In the genomic region with DNA sequence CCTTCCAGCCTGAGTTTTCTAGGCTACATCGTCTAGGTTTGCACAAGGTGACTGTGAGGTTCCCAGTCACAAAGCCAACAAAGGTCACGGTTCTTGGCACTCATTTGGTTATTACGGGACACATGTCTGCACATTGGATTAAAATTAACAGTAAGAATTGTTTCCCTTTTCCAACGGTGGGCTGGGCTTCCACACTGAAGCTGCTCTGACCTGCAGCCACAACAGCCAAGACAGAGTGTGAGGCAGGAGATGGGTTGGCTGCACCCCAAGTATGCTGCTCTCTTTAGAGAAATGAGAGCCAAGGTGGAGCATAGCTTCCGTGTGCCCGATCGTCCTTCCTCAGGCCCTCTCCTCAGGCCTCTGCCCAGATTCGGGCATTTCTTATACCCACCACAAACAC, we compare ENCODE assay signal across 21 mouse cellular contexts. TPM values are rescaled to one million over a fixed set of nuclear protein-coding genes. Genes with fewer than 3 reads are reported as not detected.
A peak's percentile ranks its signal among the peaks of the same experiment; 100 is the strongest.
DNase-seq lines count a peak whose midpoint lies in the region; ATAC-seq and TF ChIP-seq lines count a peak whose summit lies in the region.
"Had no signal": no experiment of that assay in that cellular context is flagged by ENCODE, and none has a peak within 500 bp of the region (broad histone marks: within the 10 kb centered on the region; RNA-seq: fewer than 3 reads in every experiment).

No protein-coding gene starts in this region.

- 34% methylated on average over 8 of the region's 8 CpGs for WGBS in heart, adult 2 months
- WGBS in heart, embryonic 10.5 days, result 89% methylated on average over 8 of the region's 8 CpGs
- 38% methylated on average over 8 of the region's 8 CpGs for WGBS in kidney, adult 2 months
- WGBS in kidney, embryonic 14.5 days, result 91% methylated on average over 8 of the region's 8 CpGs
- 71% methylated on average over 8 of the region's 8 CpGs for WGBS in small intestine, adult 2 months
- 93% methylated on average over 8 of the region's 8 CpGs for WGBS in midbrain, embryonic 11.5 days

- no peak overlapping the region for H3K9ac ChIP-seq in heart, adult 2 months (ENCODE audit: low read depth, low read length)
- H3K9ac ChIP-seq in kidney, embryonic 14.5 days (ENCODE audit: low read depth, low read length), result no peak overlapping the region
- no peak overlapping the region for H3K9ac ChIP-seq in midbrain, embryonic 11.5 days (ENCODE audit: low read length)
- H3K9ac ChIP-seq: embryonic facial prominence, embryonic 15.5 days; forebrain, embryonic 15.5 days; liver, embryonic 13.5 days; midbrain, embryonic 12.5 days had no signal

- no peak for TF ChIP-seq POLR2A in heart, adult 2 months (IDR thresholded peaks at IDR 0.05; ENCODE audit: insufficient read depth, low read depth, low read length)
- no peak for TF ChIP-seq POLR2A in kidney, adult 2 months (IDR thresholded peaks at IDR 0.05; ENCODE audit: low read depth, low read length)
- TF ChIP-seq POLR2A in small intestine, adult 2 months (IDR thresholded peaks at IDR 0.05; ENCODE audit: low read depth, low read length), result no peak

- TF ChIP-seq EP300 in heart, adult 2 months (IDR thresholded peaks at IDR 0.05; ENCODE audit: insufficient read depth, low read depth, low read length), result 0 out of 2 replicates have a peak, but pooled peaks have one; percentile 21

- intact Hi-C loops in heart, adult 2 months (cut with DNase I), result no loop called here

- peaks cover 2% of the 10 kb centered on the region; the same call in 1 of the 2 replicates for H3K36me3 ChIP-seq in heart, adult 2 months (ENCODE audit: control insufficient read depth, insufficient read depth, low read length)
- H3K36me3 ChIP-seq in heart, embryonic 10.5 days, result peaks cover 46% of the 10 kb centered on the region
- no peaks in the 10 kb centered on the region for H3K36me3 ChIP-seq in kidney, adult 2 months (ENCODE audit: control insufficient read depth, insufficient read depth, low read length)
- H3K36me3 ChIP-seq in kidney, embryonic 14.5 days (ENCODE audit: control insufficient read depth, insufficient read depth, low read length), result peaks cover 15% of the 10 kb centered on the region; the same call in 1 of the 2 replicates
- H3K36me3 ChIP-seq in small intestine, adult 2 months (ENCODE audit: control insufficient read depth, insufficient read depth, low read length), result peaks cover 7% of the 10 kb centered on the region; the same call in 1 of the 2 replicates
- H3K36me3 ChIP-seq in midbrain, embryonic 11.5 days (ENCODE audit: control insufficient read depth, insufficient read depth, low read length), result no peaks in the 10 kb centered on the region
- H3K36me3 ChIP-seq: forebrain, embryonic 15.5 days had no signal

- no peaks in the 10 kb centered on the region for H3K27me3 ChIP-seq in heart, adult 2 months (ENCODE audit: control insufficient read depth, insufficient read depth, low read length)
- H3K27me3 ChIP-seq in heart, embryonic 10.5 days (ENCODE audit: insufficient read depth, poor library complexity, severe bottlenecking), result no peaks in the 10 kb centered on the region
- no peaks in the 10 kb centered on the region for H3K27me3 ChIP-seq in kidney, adult 2 months (replicated peaks; ENCODE audit: control insufficient read depth, insufficient read depth, low read length)
- no peaks in the 10 kb centered on the region for H3K27me3 ChIP-seq in kidney, embryonic 14.5 days (ENCODE audit: control insufficient read depth, insufficient read depth, low read length)
- H3K27me3 ChIP-seq in small intestine, adult 2 months (ENCODE audit: control insufficient read depth, insufficient read depth, low read length), result no peaks in the 10 kb centered on the region
- no peaks in the 10 kb centered on the region for H3K27me3 ChIP-seq in midbrain, embryonic 11.5 days (ENCODE audit: control insufficient read depth, insufficient read depth, low read length)
- H3K27me3 ChIP-seq: embryonic facial prominence, embryonic 15.5 days; forebrain, embryonic 15.5 days; liver, embryonic 13.5 days; midbrain, embryonic 12.5 days had no signal

- H3K79me2 ChIP-seq in heart, adult 2 months (replicated peaks; ENCODE audit: control insufficient read depth, insufficient read depth, low read length), result no peaks in the 10 kb centered on the region

- H3K9me3 ChIP-seq in heart, embryonic 10.5 days, result no peaks in the 10 kb centered on the region
- no peaks in the 10 kb centered on the region for H3K9me3 ChIP-seq in kidney, embryonic 14.5 days (ENCODE audit: control insufficient read depth, low read length)
- no peaks in the 10 kb centered on the region for H3K9me3 ChIP-seq in midbrain, embryonic 11.5 days (ENCODE audit: control insufficient read depth, low read length)
- H3K9me3 ChIP-seq: embryonic facial prominence, embryonic 15.5 days; forebrain, embryonic 15.5 days; liver, embryonic 13.5 days; midbrain, embryonic 12.5 days had no signal

- H3K27ac ChIP-seq in heart, adult 2 months, result peak overlapping the region; percentile 64
- no peak overlapping the region for H3K27ac ChIP-seq in heart, embryonic 10.5 days
- 0 out of 2 replicates have a peak overlapping the region, but pooled peaks have one; percentile 10 for H3K27ac ChIP-seq in kidney, adult 2 months (ENCODE audit: insufficient read depth, low read depth, low read length)
- no peak overlapping the region for H3K27ac ChIP-seq in kidney, embryonic 14.5 days (ENCODE audit: low read depth, low read length)
- 0 out of 2 replicates have a peak overlapping the region, but pooled peaks have one; percentile 15 for H3K27ac ChIP-seq in small intestine, adult 2 months (ENCODE audit: insufficient read depth, low read depth, low read length)
- no peak overlapping the region for H3K27ac ChIP-seq in midbrain, embryonic 11.5 days (ENCODE audit: low read depth, low read length)
- H3K27ac ChIP-seq: forebrain, embryonic 15.5 days; hindbrain, postnatal 0 days; liver, embryonic 13.5 days; midbrain, embryonic 12.5 days had no signal

- peaks cover 8% of the 10 kb centered on the region for H3K4me1 ChIP-seq in heart, adult 2 months (ENCODE audit: control insufficient read depth, insufficient read depth, low read length)
- peaks cover 15% of the 10 kb centered on the region; the same call in 1 of the 2 replicates for H3K4me1 ChIP-seq in heart, embryonic 10.5 days
- H3K4me1 ChIP-seq in kidney, adult 2 months (ENCODE audit: control insufficient read depth, insufficient read depth, low read length), result peaks cover 6% of the 10 kb centered on the region; the same call in 1 of the 2 replicates
- 0 out of 2 replicates have a peak, but pooled peaks cover 3% of the 10 kb centered on the region for H3K4me1 ChIP-seq in kidney, embryonic 14.5 days (ENCODE audit: control insufficient read depth, insufficient read depth, low read length)
- H3K4me1 ChIP-seq in small intestine, adult 2 months (ENCODE audit: control insufficient read depth, insufficient read depth, insufficient read length, low read length), result no peaks in the 10 kb centered on the region
- no peaks in the 10 kb centered on the region for H3K4me1 ChIP-seq in midbrain, embryonic 11.5 days (ENCODE audit: control insufficient read depth, insufficient read depth, low read length)
- H3K4me1 ChIP-seq: embryonic facial prominence, embryonic 15.5 days; forebrain, embryonic 15.5 days; midbrain, embryonic 12.5 days had no signal

- ATAC-seq in kidney, embryonic 14.5 days (ENCODE audit: low FRiP score, low TSS enrichment), result no peak
- no peak for ATAC-seq in midbrain, embryonic 11.5 days (ENCODE audit: low FRiP score)
- ATAC-seq: activated CD4-positive, CD25-positive, alpha-beta regulatory T cell, adult 4 months; forebrain, embryonic 15.5 days; hindbrain, postnatal 0 days; intestine, embryonic 16.5 days had no signal

- peak; percentile 34 to 54 for DNase-seq in heart, adult 2 months
- no peak for DNase-seq in heart, embryonic 10.5 days (ENCODE audit: low spot score)
- DNase-seq in kidney, adult 2 months, result peak; percentile 76
- DNase-seq in kidney, postnatal 14 days, result peak; percentile 70
- no peak for DNase-seq in midbrain, embryonic 11.5 days (ENCODE audit: low spot score, missing footprints)
- DNase-seq: adrenal gland, adult 8-10 months; cerebellum, adult 2 months; gastrocnemius, postnatal 25 days; liver, embryonic 13.5 days; lung, adult 2 months; lung, postnatal 14 days; thymus, adult 18-20 months; thymus, postnatal 4 days had no signal

- no peak overlapping the region for H3K4me3 ChIP-seq in heart, adult 2 months
- no peak overlapping the region for H3K4me3 ChIP-seq in heart, embryonic 10.5 days
- H3K4me3 ChIP-seq in kidney, adult 2 months (ENCODE audit: insufficient read depth, low read depth, low read length), result no peak overlapping the region
- H3K4me3 ChIP-seq in kidney, embryonic 14.5 days (ENCODE audit: low read length), result no peak overlapping the region
- H3K4me3 ChIP-seq in small intestine, adult 2 months (ENCODE audit: low read depth, low read length), result no peak overlapping the region
- H3K4me3 ChIP-seq in midbrain, embryonic 11.5 days (ENCODE audit: low read depth, low read length), result no peak overlapping the region
- H3K4me3 ChIP-seq: embryonic facial prominence, embryonic 15.5 days; forebrain, embryonic 15.5 days; liver, embryonic 13.5 days; midbrain, embryonic 12.5 days had no signal

- no peak for TF ChIP-seq CTCF in heart, adult 2 months (IDR thresholded peaks at IDR 0.05)
- TF ChIP-seq CTCF in kidney, adult 2 months (conservative IDR thresholded peaks at IDR 0.05; ENCODE audit: insufficient read depth, insufficient read length, low read depth, low read length), result no peak
- TF ChIP-seq CTCF in small intestine, adult 2 months (IDR thresholded peaks at IDR 0.05; ENCODE audit: extremely low read depth, insufficient read length, insufficient replicate concordance, low read depth, low read length), result no peak

- H3K4me2 ChIP-seq in kidney, embryonic 14.5 days (replicated peaks; ENCODE audit: low read depth, low read length), result no peak overlapping the region
- no peak overlapping the region for H3K4me2 ChIP-seq in midbrain, embryonic 11.5 days
- H3K4me2 ChIP-seq: embryonic facial prominence, embryonic 15.5 days; forebrain, embryonic 15.5 days; liver, embryonic 13.5 days; midbrain, embryonic 12.5 days had no signal

RNA-seq across cellular contexts. Expression of a gene that starts 17.0 kb away (rescaled TPM):
- 100 to 1,000 TPM in 1 of 2 experiments, 10 to 100 TPM in 1; 92.3 to 110 TPM for total RNA-seq in heart, adult 2 months (2021)
- 74.6 and 85.7 TPM in 2 replicates for polyA plus RNA-seq in heart, adult 2 months (2012; rRNA removed)
- 29.8 and 38.8 TPM in 2 replicates for polyA plus RNA-seq in heart, embryonic 10.5 days (2016; fragmentation: Nextera tagmentation; extraction: Ambion mirVana)
- 22.7 and 25.2 TPM in 2 replicates for polyA plus RNA-seq in kidney, adult 2 months (2012; rRNA removed)
- 15.0 and 19.6 TPM in 2 replicates for polyA plus RNA-seq in kidney, embryonic 14.5 days (2014; fragmentation: Nextera tagmentation; extraction: Ambion mirVana)
- polyA plus RNA-seq in small intestine, adult 2 months (2012; rRNA removed), result 5.4 and 6.7 TPM in 2 replicates
- polyA plus RNA-seq in midbrain, embryonic 11.5 days (2014; fragmentation: Nextera tagmentation; extraction: Ambion mirVana), result 11.1 and 12.4 TPM in 2 replicates

RNA-seq across cellular contexts. Expression of a gene that starts 54.4 kb away (rescaled TPM):
- 100 to 1,000 TPM; 363 to 378 TPM for total RNA-seq in heart, adult 2 months (2021)
- 169 and 248 TPM in 2 replicates for polyA plus RNA-seq in heart, adult 2 months (2012; rRNA removed)
- 365 and 443 TPM in 2 replicates for polyA plus RNA-seq in heart, embryonic 10.5 days (2016; fragmentation: Nextera tagmentation; extraction: Ambion mirVana)
- polyA plus RNA-seq in kidney, adult 2 months (2012; rRNA removed), result 85.9 and 102 TPM in 2 replicates
- polyA plus RNA-seq in kidney, embryonic 14.5 days (2014; fragmentation: Nextera tagmentation; extraction: Ambion mirVana), result 273 and 367 TPM in 2 replicates
- 22.8 and 40.8 TPM in 2 replicates for polyA plus RNA-seq in small intestine, adult 2 months (2012; rRNA removed)
- polyA plus RNA-seq in midbrain, embryonic 11.5 days (2014; fragmentation: Nextera tagmentation; extraction: Ambion mirVana), result 435 and 478 TPM in 2 replicates

Comparison
In these comparisons a context has a peak if more than half of its experiments do, and no peak if none do; other contexts are left out.
1. DNase-seq: peak in heart, adult 2 months (2 of 2), kidney, adult 2 months (single experiment) and kidney, postnatal 14 days (single experiment); none in heart, embryonic 10.5 days (single experiment) and midbrain, embryonic 11.5 days (single experiment).
2. H3K27ac ChIP-seq: peak in heart, adult 2 months (single experiment), kidney, adult 2 months (single experiment) and small intestine, adult 2 months (single experiment); none in heart, embryonic 10.5 days (single experiment), kidney, embryonic 14.5 days (single experiment) and midbrain, embryonic 11.5 days (single experiment).